ENCODE assay signal across 10 mouse cellular contexts in genomic region chr11:118738323-118738722, GRCm38 (mm10).
DNase-seq lines count a peak whose midpoint lies in the region; ATAC-seq and TF ChIP-seq lines count a peak whose summit lies in the region.
"Had no signal": no experiment of that assay in that cellular context is flagged by ENCODE, and none has a peak within 500 bp of the region (broad histone marks: within the 10 kb centered on the region; RNA-seq: fewer than 3 reads in every experiment).

No protein-coding gene starts in this region.

- no peak for ATAC-seq in liver, embryonic 11.5 days (replicated peaks; ENCODE audit: low FRiP score)
- no peak for ATAC-seq in erythroblast, adult 5-6 weeks (replicated peaks; ENCODE audit: low FRiP score, poor library complexity, severe bottlenecking)

- H3K27me3 ChIP-seq in liver, adult 2 months (ENCODE audit: control insufficient read depth, insufficient read depth, low read length), result no peaks in the 10 kb centered on the region
- peaks cover 6% of the 10 kb centered on the region for H3K27me3 ChIP-seq in liver, embryonic 11.5 days (replicated peaks; ENCODE audit: control insufficient read depth, insufficient read depth, low read length)

- H3K9me3 ChIP-seq in liver, embryonic 11.5 days (ENCODE audit: control insufficient read depth, low read length), result no peaks in the 10 kb centered on the region
- H3K9me3 ChIP-seq: liver, embryonic 15.5 days had no signal

- 59% methylated on average over 7 of the region's 7 CpGs for WGBS in liver, adult 2 months
- WGBS in liver, embryonic 11.5 days, result 32% methylated on average over 7 of the region's 7 CpGs

- no peaks in the 10 kb centered on the region for H3K36me3 ChIP-seq in liver, adult 2 months (ENCODE audit: control insufficient read depth, insufficient read depth, low read length)
- no peaks in the 10 kb centered on the region for H3K36me3 ChIP-seq in liver, embryonic 11.5 days (ENCODE audit: control insufficient read depth, insufficient read depth, low read length)
- H3K36me3 ChIP-seq: liver, embryonic 15.5 days had no signal

- no peak overlapping the region for H3K27ac ChIP-seq in liver, adult 2 months (replicated peaks; ENCODE audit: insufficient read depth, low read depth, low read length)
- no peak overlapping the region for H3K27ac ChIP-seq in liver, embryonic 11.5 days (ENCODE audit: low read depth, low read length)
- H3K27ac ChIP-seq: liver, embryonic 15.5 days had no signal

- no peaks in the 10 kb centered on the region for H3K79me2 ChIP-seq in liver, adult 2 months (ENCODE audit: control insufficient read depth, insufficient read depth, low read length)

- H3K9ac ChIP-seq in liver, adult 2 months (ENCODE audit: low read depth, low read length), result no peak overlapping the region
- no peak overlapping the region for H3K9ac ChIP-seq in liver, embryonic 11.5 days (ENCODE audit: low read depth, low read length)
- H3K9ac ChIP-seq: liver, embryonic 15.5 days had no signal

- TF ChIP-seq CTCF in liver, adult 2 months (IDR thresholded peaks at IDR 0.05; ENCODE audit: low read depth, low read length), result peak; percentile 82

- no peaks in the 10 kb centered on the region for H3K4me1 ChIP-seq in liver, adult 2 months (ENCODE audit: control insufficient read depth, insufficient read depth, low read length)
- H3K4me1 ChIP-seq in liver, embryonic 11.5 days (replicated peaks; ENCODE audit: control insufficient read depth, insufficient read depth, low read length), result no peaks in the 10 kb centered on the region
- H3K4me1 ChIP-seq: liver, embryonic 15.5 days had no signal

- peak; percentile 28 for DNase-seq in embryo, embryonic 10.5 days (ENCODE audit: low spot score)
- DNase-seq in embryo, embryonic 11 days, result no peak
- DNase-seq in liver, adult 2 months (ENCODE audit: extremely low read depth, low read depth, low spot score), result no peak
- no peak for DNase-seq in liver, embryonic 11.5 days (ENCODE audit: low spot score)
- peak; percentile 11 to 23 for DNase-seq in B cell, adult 2 months
- DNase-seq in induced T-regulatory cell, adult 2 months (ENCODE audit: low read depth), result peak; percentile 64
- DNase-seq in gastrocnemius, postnatal 25 days, result no peak

- H3K4me3 ChIP-seq in liver, adult 2 months (ENCODE audit: insufficient read depth, low read depth, low read length), result no peak overlapping the region
- no peak overlapping the region for H3K4me3 ChIP-seq in liver, embryonic 11.5 days (ENCODE audit: low read depth, low read length)
- H3K4me3 ChIP-seq: erythroblast, embryonic 14.5 days; liver, embryonic 15.5 days had no signal

- no peak overlapping the region for H3K4me2 ChIP-seq in liver, embryonic 11.5 days
- H3K4me2 ChIP-seq: liver, embryonic 15.5 days had no signal

- no peak for TF ChIP-seq POLR2A in liver, adult 2 months (IDR thresholded peaks at IDR 0.05; ENCODE audit: extremely low read depth, insufficient read depth, low read length)

Comparison
In these comparisons a context has a peak if more than half of its experiments do, and no peak if none do; other contexts are left out.
1. DNase-seq: peak in embryo, embryonic 10.5 days (single experiment), B cell, adult 2 months (2 of 2) and induced T-regulatory cell, adult 2 months (single experiment); none in embryo, embryonic 11 days (single experiment), liver, adult 2 months (single experiment), liver, embryonic 11.5 days (single experiment) and gastrocnemius, postnatal 25 days (single experiment).